Mouse (Mus musculus) hindbrain, embryonic 12.5 days (tissue): ENCODE results near the gene Atrn. TPM values are rescaled to one million over a fixed set of nuclear protein-coding genes. Genes with fewer than 3 reads are reported as not detected.

Source experiments
- ATAC-seq: fragments of 200-750 bp; cut with Nextera tagmentation; 2 replicates; pipeline ENCODE4 v1.8.0; 2017; ENCODE audit warnings: moderate TSS enrichment; ENCODE audit not compliant: low FRiP score
- H3K27ac ChIP-seq: fragments of 300-500 bp; sonication (generic); 2 replicates; pipeline ENCODE4 v1.5.1; 2016; ENCODE audit warnings: mild to moderate bottlenecking
- H3K27me3 ChIP-seq: fragments of 300-500 bp; sonication (generic); 2 replicates; pipeline ENCODE4 v1.6.1; 2016; ENCODE audit warnings: mild to moderate bottlenecking
- H3K36me3 ChIP-seq: fragments of 300-500 bp; sonication (generic); 2 replicates; pipeline ENCODE4 v1.6.1; 2016; ENCODE audit warnings: mild to moderate bottlenecking
- H3K4me1 ChIP-seq: fragments of 300-500 bp; sonication (generic); 2 replicates; pipeline ENCODE4 v1.6.1; 2016
- H3K4me2 ChIP-seq: fragments of 300-500 bp; sonication (generic); replicated peaks from 2 replicates; pipeline ENCODE4 v1.6.1; 2016; ENCODE audit warnings: mild to moderate bottlenecking
- H3K4me3 ChIP-seq: fragments of 300-500 bp; sonication (generic); 2 replicates; pipeline ENCODE4 v1.5.1; 2016; ENCODE audit warnings: mild to moderate bottlenecking
- H3K9ac ChIP-seq: fragments of 300-500 bp; sonication (generic); 2 replicates; pipeline ENCODE4 v1.6.1; 2016; ENCODE audit warnings: mild to moderate bottlenecking, moderate library complexity
- H3K9me3 ChIP-seq: fragments of 300-500 bp; sonication (generic); replicated peaks from 2 replicates; pipeline ENCODE4 v1.6.1; 2016; ENCODE audit warnings: mild to moderate bottlenecking
- WGBS: fragments of 180-500 bp; shearing (Covaris S2); methylation state at CpG from one replicate; pipeline ENCODE4 v1.1.7; 2016; 5-methylcytosine and 5-hydroxymethylcytosine counted together
- polyA plus RNA-seq: library from polyadenylated mRNA; unstranded; fragments of >200 nt; fragmentation: Nextera tagmentation; extraction: Ambion mirVana; gene quantifications from 2 replicates; pipeline ENCODE4 v1.2.1, GENCODE M21; 2016

The Atrn gene
- polyA plus RNA-seq, 1 experiment from 2014 or later: 14.1 TPM

DNA sequence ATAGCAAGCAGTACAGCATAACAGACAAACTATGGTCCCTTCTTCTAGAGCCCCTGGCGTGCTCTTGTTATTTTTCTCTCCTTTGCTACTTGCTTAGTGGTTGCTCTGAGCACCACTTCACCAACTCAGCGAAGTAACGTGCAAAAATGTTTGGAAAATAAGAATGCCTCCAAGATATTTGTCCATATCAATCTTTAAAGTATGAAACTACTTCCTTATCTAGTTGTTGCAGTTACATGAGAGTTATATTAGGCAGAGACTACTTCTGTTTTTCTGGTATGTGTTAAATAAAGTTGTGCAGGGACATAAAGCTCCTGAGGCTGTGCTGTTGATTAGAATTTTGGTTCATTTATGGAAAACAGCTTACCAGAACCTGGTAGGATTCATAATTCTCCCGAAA, 64.7 kb downstream of the Atrn start:
- Histone ChIP-seq H3K4me1 (no peaks in the 10 kb centered on the region), H3K9me3 (no peaks in the 10 kb centered on the region), H3K4me3 (no peak overlapping the region), H3K9ac (no peak overlapping the region), H3K4me2 (no peak overlapping the region), H3K27ac (no peak overlapping the region), H3K27me3 (no peaks in the 10 kb centered on the region), H3K36me3 (peaks cover 17% of the 10 kb centered on the region; the same call in 1 of the 2 replicates)
- 94% methylated on average over 4 of the region's 4 CpGs for WGBS
- no peak for ATAC-seq

DNA sequence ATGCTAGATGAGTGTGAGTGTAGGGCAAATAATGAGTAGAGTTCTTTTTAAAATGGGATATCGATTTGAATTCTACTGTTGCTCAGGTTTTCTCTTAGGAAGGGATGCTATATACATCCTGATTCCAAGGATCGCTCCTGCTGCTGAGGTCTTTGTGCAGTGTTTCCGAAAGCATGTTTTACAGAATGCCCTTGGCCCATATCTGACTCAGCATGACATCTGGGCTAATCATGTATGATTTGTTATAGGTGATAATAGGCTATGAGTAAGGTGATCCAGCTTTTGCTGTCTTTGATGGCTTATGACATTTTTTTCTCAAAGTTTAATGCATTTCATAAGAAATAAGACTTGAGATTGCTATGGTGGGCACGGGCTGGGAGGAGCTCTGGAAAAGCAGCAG, 66.1 kb downstream of the Atrn start:
- no peak overlapping the region for H3K27ac ChIP-seq
- no peak overlapping the region for H3K9ac ChIP-seq
- H3K9me3 ChIP-seq: no peaks in the 10 kb centered on the region
- H3K4me1 ChIP-seq: no peaks in the 10 kb centered on the region
- peaks cover 17% of the 10 kb centered on the region; the same call in 1 of the 2 replicates for H3K36me3 ChIP-seq
- WGBS: 93% methylated on average over 4 of the region's 4 CpGs
- ATAC-seq: no peak
- H3K4me2 ChIP-seq: no peak overlapping the region
- no peaks in the 10 kb centered on the region for H3K27me3 ChIP-seq
- H3K4me3 ChIP-seq: no peak overlapping the region

DNA sequence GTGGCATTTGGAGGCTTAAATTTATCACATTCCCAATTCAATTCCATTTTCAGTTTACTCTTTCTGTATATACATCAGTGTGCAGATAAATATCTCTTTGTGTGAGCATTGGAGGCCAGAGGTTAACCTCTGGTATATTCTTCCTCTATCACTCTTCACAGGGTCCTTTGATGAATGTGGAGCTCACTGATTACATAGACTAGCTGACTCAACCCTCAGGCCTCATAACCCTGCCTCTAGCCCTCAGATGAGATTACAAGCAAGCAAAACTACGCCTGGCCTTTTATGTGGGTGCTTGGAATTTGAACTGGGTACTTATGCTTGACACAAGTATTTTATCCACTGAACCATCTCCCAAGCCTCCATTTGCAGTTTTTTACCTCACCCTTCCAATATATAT, 68.6 kb downstream of the Atrn start:
- no peak overlapping the region for H3K4me3 ChIP-seq
- H3K9me3 ChIP-seq: no peaks in the 10 kb centered on the region
- H3K9ac ChIP-seq: no peak overlapping the region
- 92% methylated on average over 1 of the region's 1 CpGs for WGBS
- H3K36me3 ChIP-seq: peaks cover 21% of the 10 kb centered on the region; the same call in 1 of the 2 replicates
- ATAC-seq: no peak
- H3K4me2 ChIP-seq: no peak overlapping the region
- no peaks in the 10 kb centered on the region for H3K27me3 ChIP-seq
- H3K4me1 ChIP-seq: no peaks in the 10 kb centered on the region
- H3K27ac ChIP-seq: no peak overlapping the region

GRCm38 (mm10) chr2:130977589-130977988, 71.3 kb downstream of the Atrn start:
- H3K27ac ChIP-seq: no peak overlapping the region
- no peak overlapping the region for H3K4me2 ChIP-seq
- no peaks in the 10 kb centered on the region for H3K9me3 ChIP-seq
- H3K36me3 ChIP-seq: peaks cover 34% of the 10 kb centered on the region
- no peak overlapping the region for H3K9ac ChIP-seq
- no peak for ATAC-seq
- H3K27me3 ChIP-seq: no peaks in the 10 kb centered on the region
- no peaks in the 10 kb centered on the region for H3K4me1 ChIP-seq
- H3K4me3 ChIP-seq: no peak overlapping the region

DNA sequence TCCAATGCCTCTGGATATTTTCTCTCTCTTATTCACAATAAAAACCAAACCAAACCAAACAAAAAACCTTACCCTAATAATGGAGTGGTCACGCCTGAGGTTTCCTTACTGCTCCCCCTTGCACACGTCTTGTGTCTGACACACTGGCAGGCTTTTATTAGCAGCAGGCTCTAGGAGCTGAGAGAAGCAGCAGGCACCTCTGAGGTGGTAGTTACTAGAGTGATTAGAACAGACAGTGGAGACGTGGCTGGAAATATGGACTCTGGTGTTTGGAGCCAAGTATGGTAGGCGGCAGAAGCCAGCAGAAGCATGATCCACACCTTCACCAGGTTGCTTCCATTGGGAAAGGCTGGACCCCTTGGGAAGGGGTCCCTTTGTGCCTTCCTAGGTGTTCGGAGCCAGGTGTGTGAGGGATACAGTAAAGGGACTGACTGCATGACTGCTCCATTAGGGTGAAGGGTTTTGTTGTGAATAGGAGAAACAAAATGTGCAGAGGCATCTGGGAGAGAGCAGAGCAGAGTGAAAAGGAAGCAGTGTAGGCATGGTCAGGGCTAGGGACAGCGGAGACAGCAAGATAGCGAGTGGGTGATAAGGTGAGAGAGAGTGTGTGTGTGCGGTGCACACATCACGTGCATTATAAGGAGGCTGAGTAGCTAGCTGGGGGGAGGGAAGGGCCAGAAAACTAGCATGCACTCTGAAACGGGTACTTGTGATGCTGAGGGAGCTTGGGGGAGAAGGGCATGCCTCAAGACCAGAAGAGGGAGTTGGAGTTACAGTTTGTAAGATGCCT, 72.0 kb downstream of the Atrn start:
- no peaks in the 10 kb centered on the region for H3K4me1 ChIP-seq
- no peak overlapping the region for H3K9ac ChIP-seq
- H3K27me3 ChIP-seq: no peaks in the 10 kb centered on the region
- no peak overlapping the region for H3K4me2 ChIP-seq
- ATAC-seq: no peak
- 85% methylated on average over 10 of the region's 10 CpGs for WGBS
- peaks cover 36% of the 10 kb centered on the region for H3K36me3 ChIP-seq
- H3K27ac ChIP-seq: no peak overlapping the region
- no peak overlapping the region for H3K4me3 ChIP-seq
- no peaks in the 10 kb centered on the region for H3K9me3 ChIP-seq

GRCm38 (mm10) chr2:130979138-130979537, 72.8 kb downstream of the Atrn start:
- Histone ChIP-seq H3K4me1 (no peaks in the 10 kb centered on the region), H3K4me2 (no peak overlapping the region), H3K9ac (no peak overlapping the region), H3K27me3 (no peaks in the 10 kb centered on the region), H3K9me3 (no peaks in the 10 kb centered on the region), H3K27ac (no peak overlapping the region), H3K4me3 (no peak overlapping the region), H3K36me3 (peaks cover 34% of the 10 kb centered on the region)
- ATAC-seq: no peak

DNA sequence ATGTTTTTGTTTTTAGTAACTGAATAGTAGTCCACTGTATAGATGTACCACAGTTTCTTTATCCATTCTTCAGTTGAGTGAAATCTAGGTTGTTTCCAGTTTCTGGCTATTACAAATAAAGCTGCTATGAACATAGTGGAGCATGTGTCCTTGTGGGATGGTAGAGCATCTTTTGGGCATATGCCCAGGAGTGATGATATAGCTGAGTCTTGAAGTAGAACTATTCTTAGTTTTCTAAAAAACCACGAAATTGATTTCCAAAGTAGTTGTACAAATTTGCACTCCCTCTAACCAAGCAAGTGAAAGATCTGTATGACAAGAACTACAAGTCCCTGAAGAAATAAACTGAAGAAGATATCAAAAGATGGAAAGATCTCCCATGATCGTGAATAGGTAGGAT, 86.5 kb downstream of the Atrn start:
- no peaks in the 10 kb centered on the region for H3K9me3 ChIP-seq
- WGBS: 92% methylated on average over 2 of the region's 2 CpGs
- ATAC-seq: no peak
- H3K4me1 ChIP-seq: no peaks in the 10 kb centered on the region
- no peak overlapping the region for H3K9ac ChIP-seq
- H3K4me2 ChIP-seq: no peak overlapping the region
- no peak overlapping the region for H3K27ac ChIP-seq
- H3K27me3 ChIP-seq: no peaks in the 10 kb centered on the region
- peaks cover 18% of the 10 kb centered on the region for H3K36me3 ChIP-seq
- H3K4me3 ChIP-seq: no peak overlapping the region

- peaks cover 41% of the 10 kb centered on the region for H3K36me3 ChIP-seq
- H3K27ac ChIP-seq: no peak overlapping the region
Measured at GRCm38 (mm10) chr2:131009123-131009522, 102.8 kb downstream of the Atrn start.

DNA sequence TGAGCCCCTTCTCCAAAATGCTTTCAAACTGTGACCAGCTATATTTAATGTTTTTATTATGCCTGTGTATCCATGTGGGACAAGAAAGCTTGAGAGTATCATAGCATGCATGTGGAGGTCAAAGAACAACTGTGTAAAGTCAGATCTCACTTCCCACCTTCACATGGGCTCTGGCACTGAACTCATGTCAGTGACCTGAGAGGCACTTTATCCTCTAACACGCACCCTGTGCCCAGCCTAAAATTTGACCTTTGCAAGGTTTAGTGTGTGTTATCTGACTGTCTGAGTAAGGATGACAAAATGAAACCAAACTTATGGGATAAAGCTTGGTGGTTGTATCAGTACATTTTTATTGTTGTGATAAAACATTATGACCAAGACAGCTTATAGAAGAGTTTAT, 104.3 kb downstream of the Atrn start:
- Histone ChIP-seq H3K4me1 (no peaks in the 10 kb centered on the region), H3K4me3 (no peak overlapping the region), H3K9ac (no peak overlapping the region), H3K9me3 (no peaks in the 10 kb centered on the region), H3K4me2 (no peak overlapping the region), H3K27me3 (no peaks in the 10 kb centered on the region), H3K27ac (no peak overlapping the region), H3K36me3 (peaks cover 41% of the 10 kb centered on the region)
- ATAC-seq: no peak
- WGBS: 94% methylated on average over 1 of the region's 1 CpGs

More at GRCm38 (mm10) chr2:131009123-131009522, 102.8 kb downstream of the Atrn start:
- Histone ChIP-seq H3K4me2 (no peak overlapping the region), H3K27me3 (no peaks in the 10 kb centered on the region), H3K4me1 (no peaks in the 10 kb centered on the region), H3K4me3 (no peak overlapping the region), H3K9ac (no peak overlapping the region), H3K9me3 (no peaks in the 10 kb centered on the region)
- ATAC-seq: no peak
- 91% methylated on average over 2 of the region's 2 CpGs for WGBS

- Histone ChIP-seq H3K36me3 (peaks cover 59% of the 10 kb centered on the region), H3K27me3 (no peaks in the 10 kb centered on the region), H3K4me1 (no peaks in the 10 kb centered on the region), H3K4me3 (no peak overlapping the region), H3K27ac (no peak overlapping the region), H3K9ac (no peak overlapping the region), H3K4me2 (no peak overlapping the region), H3K9me3 (no peaks in the 10 kb centered on the region)
- ATAC-seq: no peak
- WGBS: 95% methylated on average over 2 of the region's 2 CpGs
Measured at GRCm38 (mm10) chr2:131025230-131025629, 118.9 kb downstream of the Atrn start.

DNA sequence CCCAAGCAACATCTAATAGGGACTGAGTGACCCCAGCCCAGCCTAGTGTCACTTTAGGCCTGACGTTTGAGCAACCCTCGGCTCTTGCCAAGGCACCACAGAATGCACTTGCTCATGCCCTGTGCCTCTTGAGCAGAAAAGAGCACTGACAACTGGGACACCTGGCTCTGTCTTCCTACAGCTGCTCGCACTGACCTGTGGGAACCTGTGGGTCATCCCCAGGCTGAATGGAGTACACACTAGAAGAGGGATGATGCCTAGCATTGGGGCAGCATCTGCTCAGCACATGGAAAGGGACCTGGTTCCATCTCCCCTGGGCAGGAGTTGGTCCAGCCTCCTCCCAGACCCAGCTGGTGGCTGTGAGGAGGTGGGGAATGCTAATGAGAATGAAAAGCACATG, 120.6 kb downstream of the Atrn start:
- Histone ChIP-seq H3K27me3 (no peaks in the 10 kb centered on the region), H3K4me1 (no peaks in the 10 kb centered on the region), H3K27ac (no peak overlapping the region), H3K36me3 (peaks cover 53% of the 10 kb centered on the region), H3K9ac (no peak overlapping the region), H3K4me3 (no peak overlapping the region), H3K4me2 (no peak overlapping the region), H3K9me3 (no peaks in the 10 kb centered on the region)
- ATAC-seq: no peak
- 83% methylated on average over 3 of the region's 3 CpGs for WGBS

DNA sequence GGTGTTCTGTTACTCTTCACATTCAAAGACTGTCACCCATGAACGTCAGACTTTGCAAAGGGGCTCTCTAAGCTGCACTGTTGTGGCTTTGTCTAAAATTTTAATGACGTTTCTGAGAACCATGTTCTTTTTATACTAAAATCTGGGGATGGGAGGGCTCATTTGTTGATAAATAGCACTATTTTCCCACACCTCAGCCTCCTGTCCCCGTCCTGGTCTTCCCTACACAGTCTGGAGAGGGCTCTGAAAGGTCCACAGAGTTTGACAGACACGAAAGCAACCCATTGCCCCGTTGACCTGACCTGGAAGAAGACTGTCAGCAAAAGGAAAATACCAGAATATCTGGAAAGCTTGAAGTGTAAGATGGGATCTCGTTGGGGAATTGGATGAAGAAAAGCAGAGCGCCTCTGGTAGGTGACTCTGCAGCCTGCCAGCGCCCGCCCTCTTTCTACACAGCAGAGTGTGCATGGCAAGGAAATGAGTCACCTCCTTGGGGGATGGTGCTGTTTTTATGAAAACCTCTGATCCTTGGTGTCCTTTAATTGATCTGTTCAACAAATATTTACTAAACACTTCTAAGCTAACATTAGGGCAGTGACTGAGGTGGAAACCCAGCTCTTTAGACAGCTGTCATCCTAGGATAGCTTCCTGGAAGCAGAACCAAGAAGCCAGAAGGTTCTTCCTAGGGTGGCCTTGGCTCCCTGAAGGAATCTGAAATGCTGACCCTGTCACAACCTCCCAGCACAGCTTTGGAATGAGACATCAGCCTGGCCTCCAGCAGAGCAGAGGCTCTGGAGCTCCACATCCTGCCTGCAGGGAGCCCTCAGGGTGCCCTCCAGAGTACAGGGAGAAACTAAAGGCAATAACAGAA, 123.0 kb downstream of the Atrn start:
- WGBS: 77% methylated on average over 9 of the region's 9 CpGs
- ATAC-seq: no peak

More for the DNA sequence above, 123.0 kb downstream of the Atrn start:
- Histone ChIP-seq H3K27me3 (no peaks in the 10 kb centered on the region), H3K9me3 (0 out of 2 replicates have a peak, but pooled peaks cover 4% of the 10 kb centered on the region), H3K4me1 (no peaks in the 10 kb centered on the region), H3K27ac (0 out of 2 replicates have a peak overlapping the region, but pooled peaks have one; percentile 2), H3K9ac (no peak overlapping the region), H3K36me3 (peaks cover 32% of the 10 kb centered on the region), H3K4me3 (no peak overlapping the region), H3K4me2 (no peak overlapping the region)
